Mouse (Mus musculus): Measurements from ENCODE around the gene Dnajb12.

DNA sequence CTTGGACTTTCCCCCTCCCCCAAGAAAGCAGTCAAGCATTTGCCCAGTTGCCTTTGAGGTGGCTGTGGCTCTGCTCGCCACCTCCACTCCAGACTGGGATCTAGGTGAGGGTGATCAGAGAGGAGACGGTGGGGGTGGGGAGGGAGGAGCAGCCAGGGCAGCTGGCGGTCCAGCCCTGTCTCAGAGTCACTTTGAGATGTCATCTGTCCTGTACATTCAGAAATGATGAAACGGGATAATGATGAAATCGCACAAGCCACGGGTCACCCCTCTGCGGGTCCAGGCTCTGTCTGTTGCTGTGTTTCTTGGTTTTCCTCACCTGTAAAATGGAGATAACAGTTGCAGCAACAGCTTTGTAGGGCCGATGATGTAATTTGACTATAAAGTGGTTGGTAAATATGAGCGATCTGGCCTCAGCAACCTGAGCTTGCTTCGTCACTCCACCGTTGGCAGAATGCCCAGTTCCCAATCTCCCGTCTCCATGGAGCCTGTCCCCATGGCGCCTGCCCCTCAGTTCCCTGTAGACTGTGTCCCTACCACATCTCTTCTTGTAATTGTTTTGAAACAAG, 64.1 kb downstream of the Dnajb12 start:
- TF ChIP-seq CTCF (IDR thresholded peaks at IDR 0.05; ENCODE audit: low read depth) (no peak), EP300 (IDR thresholded peaks at IDR 0.05; ENCODE audit: low read depth) (no peak)

Measured in liver, embryonic 14.5 days (tissue).